Comparison of ENCODE assay signal across 14 mouse cellular contexts in genomic region chr16:13505055-13505454, GRCm38 (mm10).
DNase-seq lines count a peak whose midpoint lies in the region; ATAC-seq and TF ChIP-seq lines count a peak whose summit lies in the region.
"Had no signal": no experiment of that assay in that cellular context is flagged by ENCODE, and none has a peak within 500 bp of the region (broad histone marks: within the 10 kb centered on the region; RNA-seq: fewer than 3 reads in every experiment).

No protein-coding gene starts in this region.

- TF ChIP-seq CTCF in Patski (IDR thresholded peaks at IDR 0.05), result no peak

- H3K4me1 ChIP-seq in hindbrain, embryonic 13.5 days (replicated peaks), result no peaks in the 10 kb centered on the region
- H3K4me1 ChIP-seq: heart, embryonic 13.5 days; midbrain, embryonic 13.5 days had no signal

- no peaks in the 10 kb centered on the region for H3K27me3 ChIP-seq in Patski
- no peaks in the 10 kb centered on the region for H3K27me3 ChIP-seq in hindbrain, embryonic 13.5 days
- H3K27me3 ChIP-seq: heart, embryonic 13.5 days; midbrain, embryonic 13.5 days had no signal

- in situ Hi-C loops in Patski (cut with MboI; ENCODE audit: low pct_unique_long_range_greater_than_20kb), result no loop called here

- no peaks in the 10 kb centered on the region for H3K9me3 ChIP-seq in hindbrain, embryonic 13.5 days
- H3K9me3 ChIP-seq: G1E; heart, embryonic 13.5 days; midbrain, embryonic 13.5 days had no signal

- no peak overlapping the region for H3K4me3 ChIP-seq in hindbrain, embryonic 13.5 days
- H3K4me3 ChIP-seq: erythroblast, embryonic 14.5 days; heart, embryonic 13.5 days; midbrain, embryonic 13.5 days had no signal

- ATAC-seq in Patski, result peak; percentile 78
- no peak for ATAC-seq in hindbrain, embryonic 13.5 days (ENCODE audit: low FRiP score)
- ATAC-seq: intestine, postnatal 0 days; midbrain, embryonic 13.5 days had no signal

- CTCF ChIA-PET in Patski (lab: Charles Lee), result no interaction called here

- H3K27ac ChIP-seq in hindbrain, embryonic 13.5 days, result no peak overlapping the region
- H3K27ac ChIP-seq: heart, embryonic 13.5 days; liver, embryonic 14.5 days; midbrain, embryonic 13.5 days had no signal

- H3K36me3 ChIP-seq in hindbrain, embryonic 13.5 days, result no peaks in the 10 kb centered on the region
- H3K36me3 ChIP-seq: G1E; heart, embryonic 13.5 days; midbrain, embryonic 13.5 days had no signal

- POLR2A ChIA-PET in Patski (lab: Charles Lee), result interaction anchor here (1.2 kb wide), 1 partner anchor 38 kb away, joined by 3 read pairs; no protein-coding TSS in a partner anchor

- H3K9ac ChIP-seq in hindbrain, embryonic 13.5 days, result no peak overlapping the region
- H3K9ac ChIP-seq: heart, embryonic 13.5 days; liver, embryonic 14.5 days; midbrain, embryonic 13.5 days had no signal

- peak; percentile 50 for DNase-seq in lung, postnatal 10 days
- no peak for DNase-seq in lung, postnatal 25 days (ENCODE audit: low spot score)
- peak; percentile 42 for DNase-seq in Patski (ENCODE audit: low read depth, low spot score)
- DNase-seq in cerebellum, adult 9-10 months, result peak; percentile 22
- peak; percentile 57 for DNase-seq in heart, postnatal 4 days
- DNase-seq in frontal cortex, postnatal 25 days (ENCODE audit: low spot score in 2 of 2), result no peak
- no peak for DNase-seq in spleen, postnatal 4 days (ENCODE audit: low spot score in 2 of 2)

- no peak overlapping the region for H3K4me2 ChIP-seq in hindbrain, embryonic 13.5 days
- H3K4me2 ChIP-seq: heart, embryonic 13.5 days; midbrain, embryonic 13.5 days had no signal

- 79% methylated on average over 5 of the region's 5 CpGs for WGBS in hindbrain, embryonic 13.5 days

Comparison
In these comparisons a context has a peak if more than half of its experiments do, and no peak if none do; other contexts are left out.
1. DNase-seq: peak in lung, postnatal 10 days (single experiment), Patski (single experiment), cerebellum, adult 9-10 months (single experiment) and heart, postnatal 4 days (single experiment); none in lung, postnatal 25 days (single experiment), frontal cortex, postnatal 25 days (0 of 2) and spleen, postnatal 4 days (0 of 2).